In genomic region chr1:64733453-64734245, GRCm38 (mm10) we compare ENCODE assay signal across 9 mouse cellular contexts. TPM values are rescaled to one million over a fixed set of nuclear protein-coding genes. Genes with fewer than 3 reads are reported as not detected.
DNase-seq lines count a peak whose midpoint lies in the region; ATAC-seq lines count a peak whose summit lies in the region.
"Had no signal": no experiment of that assay in that cellular context is flagged by ENCODE, and none has a peak within 500 bp of the region (broad histone marks: within the 10 kb centered on the region; RNA-seq: fewer than 3 reads in every experiment).

No protein-coding gene starts in this region.

- peaks cover 47% of the 10 kb centered on the region for H3K36me3 ChIP-seq in liver, embryonic 15.5 days (replicated peaks)
- H3K36me3 ChIP-seq: neural tube, embryonic 13.5 days had no signal

- H3K4me1 ChIP-seq in liver, embryonic 15.5 days (replicated peaks) = peaks cover 71% of the 10 kb centered on the region

- peaks cover 19% of the 10 kb centered on the region for H3K27me3 ChIP-seq in liver, embryonic 15.5 days

- peak overlapping the region; percentile 57 for H3K9ac ChIP-seq in liver, embryonic 15.5 days

- DNase-seq in adrenal gland, postnatal 10 days = peak; percentile 9
- no peak for DNase-seq in adrenal gland, adult 8-10 months
- peak; percentile 22 for DNase-seq in spleen, adult 12 weeks (ENCODE audit: low spot score)
- DNase-seq in spleen, postnatal 14 days (ENCODE audit: low spot score in 2 of 2) = no peak
- no peak for DNase-seq in thymus, postnatal 25 days
- DNase-seq in cerebellum, postnatal 10 days = no peak
- no peak for DNase-seq in cerebellum, postnatal 25 days

- no peaks in the 10 kb centered on the region for H3K9me3 ChIP-seq in liver, embryonic 15.5 days (replicated peaks)
- H3K9me3 ChIP-seq: neural tube, embryonic 13.5 days had no signal

- H3K4me3 ChIP-seq in liver, embryonic 15.5 days (replicated peaks) = peak overlapping the region; percentile 85

- 29% methylated on average over 11 of the region's 11 CpGs for WGBS in liver, embryonic 15.5 days (ENCODE audit: insufficient replicate concordance)

- H3K27ac ChIP-seq in liver, embryonic 15.5 days (replicated peaks) = peak overlapping the region; percentile 82
- H3K27ac ChIP-seq: neural tube, embryonic 13.5 days had no signal

- H3K4me2 ChIP-seq in liver, embryonic 15.5 days = peak overlapping the region; percentile 99

- peak; percentile 25; the same call in 1 of the 2 replicates for ATAC-seq in liver, embryonic 15.5 days (ENCODE audit: insufficient read depth)

RNA-seq across cellular contexts. Expression of gene Fzd5, which starts 3.9 kb away (rescaled TPM):
- total RNA-seq in adrenal gland, postnatal 10 days (2021) = 10 to 100 TPM; 12.1 to 13.7 TPM
- 10 to 100 TPM; 14.9 to 34.1 (median 21.4) TPM for total RNA-seq in adrenal gland, adult 8-10 months (2022)
- 2.1 and 2.3 TPM in 2 replicates for polyA plus RNA-seq in liver, embryonic 15.5 days (2015; fragmentation: Nextera tagmentation; extraction: Ambion mirVana)

RNA-seq across cellular contexts. Expression of gene Ccnyl1, which starts 43.4 kb away (rescaled TPM):
- total RNA-seq in adrenal gland, postnatal 10 days (2021) = 10 to 100 TPM; 18.1 to 22.4 TPM
- total RNA-seq in adrenal gland, adult 8-10 months (2022) = 10 to 100 TPM; 12.0 to 15.6 (median 13.6) TPM
- 0.67 and 0.98 TPM in 2 replicates for polyA plus RNA-seq in liver, embryonic 15.5 days (2015; fragmentation: Nextera tagmentation; extraction: Ambion mirVana)

Comparison
In these comparisons a context has a peak if more than half of its experiments do, and no peak if none do; other contexts are left out.
1. DNase-seq: peak in adrenal gland, postnatal 10 days (single experiment) and spleen, adult 12 weeks (single experiment); none in adrenal gland, adult 8-10 months (single experiment), spleen, postnatal 14 days (0 of 2), thymus, postnatal 25 days (single experiment), cerebellum, postnatal 10 days (0 of 2) and cerebellum, postnatal 25 days (0 of 2).